In genomic region chr11:119127147-119127546, GRCm38 (mm10) we compare ENCODE assay signal across 8 mouse cellular contexts. TPM values are rescaled to one million over a fixed set of nuclear protein-coding genes. Genes with fewer than 3 reads are reported as not detected.
DNase-seq lines count a peak whose midpoint lies in the region; ATAC-seq lines count a peak whose summit lies in the region.

No protein-coding gene starts in this region.

- H3K4me2 ChIP-seq in midbrain, embryonic 11.5 days = no peak overlapping the region

- no peaks in the 10 kb centered on the region for H3K9me3 ChIP-seq in heart, embryonic 10.5 days
- H3K9me3 ChIP-seq in midbrain, embryonic 11.5 days (ENCODE audit: control insufficient read depth, low read length) = no peaks in the 10 kb centered on the region; the same call in 1 of the 2 replicates

- 40% methylated on average over 12 of the region's 12 CpGs for WGBS in heart, embryonic 10.5 days
- WGBS in midbrain, embryonic 11.5 days = 43% methylated on average over 12 of the region's 12 CpGs

- peaks cover 71% of the 10 kb centered on the region for H3K4me1 ChIP-seq in heart, embryonic 10.5 days
- peaks cover 19% of the 10 kb centered on the region for H3K4me1 ChIP-seq in midbrain, embryonic 11.5 days (ENCODE audit: control insufficient read depth, insufficient read depth, low read length)

- peak overlapping the region; percentile 80 for H3K27ac ChIP-seq in heart, embryonic 10.5 days
- no peak overlapping the region for H3K27ac ChIP-seq in midbrain, embryonic 11.5 days (ENCODE audit: low read depth, low read length)

- no peak overlapping the region for H3K9ac ChIP-seq in midbrain, embryonic 11.5 days (ENCODE audit: low read length)

- no peaks in the 10 kb centered on the region for H3K36me3 ChIP-seq in heart, embryonic 10.5 days
- H3K36me3 ChIP-seq in midbrain, embryonic 11.5 days (ENCODE audit: control insufficient read depth, insufficient read depth, low read length) = no peaks in the 10 kb centered on the region

- no peak for DNase-seq in heart, embryonic 10.5 days (ENCODE audit: low spot score)
- DNase-seq in heart, adult 9 months (ENCODE audit: low spot score in 2 of 2) = no peak
- DNase-seq in adipocyte (ENCODE audit: low spot score) = peak; percentile 61
- DNase-seq in kidney, adult 18-20 months = peak; percentile 47
- peak; percentile 82 for DNase-seq in midbrain, embryonic 11.5 days (ENCODE audit: low spot score, missing footprints)
- no peak for DNase-seq in frontal cortex, postnatal 36 days (ENCODE audit: low spot score in 2 of 2)
- DNase-seq in embryo, embryonic 10 days (ENCODE audit: low spot score) = no peak
- DNase-seq in spleen, postnatal 10 days (ENCODE audit: low spot score in 2 of 2) = no peak

- ATAC-seq in midbrain, embryonic 11.5 days (ENCODE audit: low FRiP score) = no peak

- H3K4me3 ChIP-seq in heart, embryonic 10.5 days = peak overlapping the region; percentile 22
- H3K4me3 ChIP-seq in midbrain, embryonic 11.5 days (ENCODE audit: low read depth, low read length) = no peak overlapping the region

- peaks cover 77% of the 10 kb centered on the region for H3K27me3 ChIP-seq in heart, embryonic 10.5 days (ENCODE audit: insufficient read depth, poor library complexity, severe bottlenecking)
- H3K27me3 ChIP-seq in midbrain, embryonic 11.5 days (ENCODE audit: control insufficient read depth, insufficient read depth, low read length) = peaks cover 6% of the 10 kb centered on the region

RNA-seq across cellular contexts. Expression of gene Cbx4, which starts 41.1 kb away (rescaled TPM):
- polyA plus RNA-seq in heart, embryonic 10.5 days (2016; fragmentation: Nextera tagmentation; extraction: Ambion mirVana) = 8.9 and 9.0 TPM in 2 replicates
- 6.3 and 7.0 TPM in 2 replicates for polyA plus RNA-seq in midbrain, embryonic 11.5 days (2014; fragmentation: Nextera tagmentation; extraction: Ambion mirVana)

Comparison
In these comparisons a context has a peak if more than half of its experiments do, and no peak if none do; other contexts are left out.
1. DNase-seq: peak in adipocyte (single experiment), kidney, adult 18-20 months (single experiment) and midbrain, embryonic 11.5 days (single experiment); none in heart, embryonic 10.5 days (single experiment), heart, adult 9 months (0 of 2), frontal cortex, postnatal 36 days (0 of 2), embryo, embryonic 10 days (single experiment) and spleen, postnatal 10 days (0 of 2).